Mouse (Mus musculus): ENCODE measurements around the gene Zdhhc5.

- no peak for TF ChIP-seq CTCF (IDR thresholded peaks at IDR 0.05; ENCODE audit: insufficient read depth, low read depth, low read length)
- TF ChIP-seq POLR2A (IDR thresholded peaks at IDR 0.05; ENCODE audit: insufficient read depth, low read depth, low read length), result no peak
Observed at GRCm38 (mm10) chr2:84760777-84761176, 45.8 kb upstream of the Zdhhc5 start.
